Mouse (Mus musculus) retina, adult 2 months (tissue): ENCODE measurements around the gene Nrg3.
A peak's percentile ranks its signal among the peaks of the same experiment; 100 is the strongest.

Source experiments
- DNase-seq: peaks from one replicate; pipeline ENCODE4 v3.0.0-alpha.2; 2012; ENCODE audit warnings: low read depth, low spot score

Gene Nrg3

GRCm38 (mm10) chr14:39472790-39473761, at the start of gene Nrg3:
Gene Nrg3, minus strand, starts transcription at chr14:39473088.
- DNase-seq = no peak

GRCm38 (mm10) chr14:39508956-39509355, 36.1 kb upstream of the Nrg3 start:
- no peak for DNase-seq

- DNase-seq = no peak
Observed at GRCm38 (mm10) chr14:39473771-39474211, 903 bp upstream of the Nrg3 start.

- no peak for DNase-seq
Observed at GRCm38 (mm10) chr14:39472146-39472751, 639 bp downstream of the Nrg3 start.

GRCm38 (mm10) chr14:39471236-39471981, 1.5 kb downstream of the Nrg3 start:
- DNase-seq = no peak

GRCm38 (mm10) chr14:39445501-39445900, 27.4 kb downstream of the Nrg3 start:
- DNase-seq = no peak

- no peak for DNase-seq
Observed at GRCm38 (mm10) chr14:39428503-39428902, 44.4 kb downstream of the Nrg3 start.

GRCm38 (mm10) chr14:39421874-39422273, 51.0 kb downstream of the Nrg3 start:
- DNase-seq = no peak

- DNase-seq = no peak
Observed at GRCm38 (mm10) chr14:39413270-39413669, 59.6 kb downstream of the Nrg3 start.

GRCm38 (mm10) chr14:39386845-39387244, 86.0 kb downstream of the Nrg3 start:
- no peak for DNase-seq

GRCm38 (mm10) chr14:39381321-39381720, 91.6 kb downstream of the Nrg3 start:
- DNase-seq = no peak

- no peak for DNase-seq
Observed at GRCm38 (mm10) chr14:39373220-39373619, 99.7 kb downstream of the Nrg3 start.

GRCm38 (mm10) chr14:39356251-39356650, 116.6 kb downstream of the Nrg3 start:
- no peak for DNase-seq

GRCm38 (mm10) chr14:39351979-39352737, 120.7 kb downstream of the Nrg3 start:
- no peak for DNase-seq

- peak; percentile 2 for DNase-seq
Observed at GRCm38 (mm10) chr14:39317424-39318110, 155.3 kb downstream of the Nrg3 start.

- no peak for DNase-seq
Observed at GRCm38 (mm10) chr14:39314111-39314510, 158.8 kb downstream of the Nrg3 start.

GRCm38 (mm10) chr14:39265121-39265520, 207.8 kb downstream of the Nrg3 start:
- DNase-seq = no peak

GRCm38 (mm10) chr14:39264422-39264821, 208.5 kb downstream of the Nrg3 start:
- no peak for DNase-seq

GRCm38 (mm10) chr14:39261016-39261415, 211.9 kb downstream of the Nrg3 start:
- DNase-seq = no peak

- DNase-seq = no peak
Observed at GRCm38 (mm10) chr14:39255391-39255790, 217.5 kb downstream of the Nrg3 start.

GRCm38 (mm10) chr14:39240267-39240666, 232.6 kb downstream of the Nrg3 start:
- DNase-seq = no peak
